Comparison of ENCODE assay signal across 22 mouse cellular contexts in the genomic region with DNA sequence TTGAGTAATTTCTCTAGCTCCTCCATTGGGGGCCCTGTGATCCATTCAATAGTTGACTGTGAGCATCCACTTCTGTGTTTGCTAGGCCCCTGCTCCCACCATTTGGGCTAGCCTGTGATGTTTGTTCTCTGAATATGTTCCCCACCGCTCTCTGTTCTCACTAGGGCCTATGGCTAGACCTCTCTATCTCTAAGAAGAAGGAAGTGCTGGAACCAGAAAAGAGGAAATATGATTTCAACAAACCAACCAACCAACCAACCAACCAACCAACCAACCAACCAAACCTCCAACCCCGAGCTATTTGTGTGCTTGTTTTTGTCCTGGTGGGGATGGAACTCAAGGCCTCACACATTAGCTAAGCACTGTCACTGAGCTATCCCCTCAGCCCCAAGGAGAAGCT. TPM values are rescaled to one million over a fixed set of nuclear protein-coding genes. Genes with fewer than 3 reads are reported as not detected.
DNase-seq lines count a peak whose midpoint lies in the region; ATAC-seq and TF ChIP-seq lines count a peak whose summit lies in the region.
"Had no signal": no experiment of that assay in that cellular context is flagged by ENCODE, and none has a peak within 500 bp of the region (broad histone marks: within the 10 kb centered on the region; RNA-seq: fewer than 3 reads in every experiment).

No protein-coding gene starts in this region.

- peak overlapping the region; percentile 40; the same call in 1 of the 2 replicates for H3K27ac ChIP-seq in bone marrow macrophage, adult 2 months (ENCODE audit: insufficient read depth, low read depth, low read length)
- H3K27ac ChIP-seq: embryonic facial prominence, embryonic 10.5 days; forebrain, embryonic 13.5 days; hindbrain, embryonic 12.5 days had no signal

- TF ChIP-seq POLR2A in bone marrow macrophage, adult 2 months (IDR thresholded peaks at IDR 0.05; ENCODE audit: borderline replicate concordance, low read depth, low read length) = no peak

- peak; percentile 61 for ATAC-seq in megakaryocyte progenitor cell, adult 5-6 weeks (replicated peaks; ENCODE audit: poor library complexity)
- ATAC-seq: forebrain, embryonic 13.5 days; hindbrain, embryonic 16.5 days; inflammation-experienced regulatory T-cells, adult 6 months; intestine, postnatal 0 days had no signal

- TF ChIP-seq CTCF in bone marrow macrophage, adult 2 months (IDR thresholded peaks at IDR 0.05; ENCODE audit: low read depth, low read length) = no peak

- H3K4me3 ChIP-seq in bone marrow macrophage, adult 2 months (ENCODE audit: insufficient read depth, low read length) = no peak overlapping the region
- H3K4me3 ChIP-seq: embryonic facial prominence, embryonic 10.5 days; forebrain, embryonic 13.5 days; hindbrain, embryonic 12.5 days had no signal

- DNase-seq in spleen, postnatal 36 days (ENCODE audit: low spot score in 2 of 2) = peak; percentile 6 to 11
- no peak for DNase-seq in spleen, adult 18-20 months
- no peak for DNase-seq in adrenal gland, adult (ENCODE audit: inconsistent age in 2 of 2, low spot score in 1 of 2)
- DNase-seq in embryo, embryonic 11 days = no peak
- DNase-seq in spleen, postnatal 4 days (ENCODE audit: low spot score in 2 of 2) = no peak
- no peak for DNase-seq in lung, postnatal 36 days
- DNase-seq: adrenal gland, postnatal 14 days; cerebellum, adult 2 months; cerebellum, postnatal 14 days; gastrocnemius, postnatal 10 days; heart, postnatal 10 days; heart, postnatal 4 days had no signal

- peaks cover 4% of the 10 kb centered on the region for H3K4me1 ChIP-seq in bone marrow macrophage, adult 2 months (ENCODE audit: control insufficient read depth, insufficient read depth, low read length)
- H3K4me1 ChIP-seq: embryonic facial prominence, embryonic 10.5 days; forebrain, embryonic 13.5 days; hindbrain, embryonic 12.5 days had no signal

RNA-seq across cellular contexts. Expression of a gene that starts 23.3 kb away (rescaled TPM):
- polyA plus RNA-seq in bone marrow macrophage, adult 2 months (2012; ENCODE audit: insufficient read depth, insufficient read length, missing spikeins) = not detected in 2 replicates
- total RNA-seq in megakaryocyte progenitor cell, adult 5-6 weeks (2015) = not detected in 2 replicates
- total RNA-seq in megakaryocyte progenitor cell, adult 5-6 weeks (2017) = not detected in 2 replicates
- total RNA-seq: gastrocnemius, postnatal 10 days; heart, postnatal 10 days had no signal
- polyA plus RNA-seq: cerebellum, adult 2 months; embryonic facial prominence, embryonic 10.5 days; embryonic facial prominence, embryonic 14.5 days; forebrain, embryonic 13.5 days; heart, embryonic 14.5 days; hindbrain, embryonic 12.5 days; hindbrain, embryonic 16.5 days; inflammation-experienced regulatory T-cells, adult 6 months had no signal

RNA-seq across cellular contexts. Expression of a gene that starts 28.0 kb away (rescaled TPM):
- polyA plus RNA-seq in bone marrow macrophage, adult 2 months (2012; ENCODE audit: insufficient read depth, insufficient read length, missing spikeins) = not detected in 2 replicates
- total RNA-seq in megakaryocyte progenitor cell, adult 5-6 weeks (2015) = not detected in 2 replicates
- not detected in 2 replicates for total RNA-seq in megakaryocyte progenitor cell, adult 5-6 weeks (2017)
- total RNA-seq: heart, postnatal 10 days had no signal
- polyA plus RNA-seq: inflammation-experienced regulatory T-cells, adult 6 months had no signal

RNA-seq across cellular contexts. Expression of a gene that starts 44.4 kb away (rescaled TPM):
- polyA plus RNA-seq in bone marrow macrophage, adult 2 months (2012; ENCODE audit: insufficient read depth, insufficient read length, missing spikeins) = 214 and 223 TPM in 2 replicates
- 378 and 438 TPM in 2 replicates for total RNA-seq in megakaryocyte progenitor cell, adult 5-6 weeks (2015)
- 155 and 224 TPM in 2 replicates for total RNA-seq in megakaryocyte progenitor cell, adult 5-6 weeks (2017)

RNA-seq across cellular contexts. Expression of a gene that starts 53.2 kb away (rescaled TPM):
- not detected in 2 replicates for polyA plus RNA-seq in bone marrow macrophage, adult 2 months (2012; ENCODE audit: insufficient read depth, insufficient read length, missing spikeins)
- total RNA-seq in megakaryocyte progenitor cell, adult 5-6 weeks (2015) = 0.24 and 0.74 TPM in 2 replicates
- total RNA-seq in megakaryocyte progenitor cell, adult 5-6 weeks (2017) = 0.30 TPM in 1 of 2 replicates, not detected in the other
- total RNA-seq: adrenal gland, postnatal 14 days had no signal
- polyA plus RNA-seq: embryonic facial prominence, embryonic 10.5 days; forebrain, embryonic 13.5 days; hindbrain, embryonic 12.5 days; hindbrain, embryonic 16.5 days; inflammation-experienced regulatory T-cells, adult 6 months; intestine, postnatal 0 days had no signal

RNA-seq across cellular contexts. Expression of a gene that starts 56.5 kb away (rescaled TPM):
- 164 and 191 TPM in 2 replicates for polyA plus RNA-seq in bone marrow macrophage, adult 2 months (2012; ENCODE audit: insufficient read depth, insufficient read length, missing spikeins)
- total RNA-seq in megakaryocyte progenitor cell, adult 5-6 weeks (2015) = 236 and 247 TPM in 2 replicates
- total RNA-seq in megakaryocyte progenitor cell, adult 5-6 weeks (2017) = 256 and 308 TPM in 2 replicates

Comparison
In these comparisons a context has a peak if more than half of its experiments do, and no peak if none do; other contexts are left out.
1. DNase-seq: peak in spleen, postnatal 36 days (2 of 2); none in spleen, adult 18-20 months (0 of 2), adrenal gland, adult (0 of 2), embryo, embryonic 11 days (single experiment), spleen, postnatal 4 days (0 of 2) and lung, postnatal 36 days (single experiment).